15 mouse cellular contexts compared by ENCODE assay signal in the genomic region with DNA sequence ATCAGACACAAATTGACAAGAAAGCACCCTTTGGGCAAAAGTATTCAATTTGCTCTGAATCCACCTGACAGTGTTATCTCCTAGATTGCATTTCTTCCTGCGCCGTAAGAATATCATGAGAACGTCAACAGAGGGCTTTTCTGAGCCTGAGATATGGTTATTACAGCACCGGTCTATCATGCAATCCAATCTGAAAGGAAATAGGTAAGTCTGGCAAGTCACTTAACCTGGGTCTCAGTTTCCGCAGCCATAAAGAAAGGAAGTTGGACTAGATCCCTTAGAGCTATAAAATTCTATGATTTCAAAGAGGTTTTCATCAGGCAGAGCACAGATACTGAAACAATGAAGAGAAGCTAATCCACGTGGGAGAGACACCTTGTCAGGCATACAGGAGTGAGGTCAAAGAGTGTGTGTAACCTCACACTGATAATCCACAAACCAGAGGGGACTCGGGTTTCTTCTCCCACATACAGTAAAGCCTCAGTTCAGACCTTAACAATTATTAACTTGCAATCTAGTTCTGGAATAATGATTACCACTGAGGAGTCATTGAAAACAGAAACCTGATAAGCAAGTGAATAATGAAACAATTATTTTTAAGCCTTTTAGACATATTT.
"Had no signal": no experiment of that assay in that cellular context is flagged by ENCODE, and none has a peak within 500 bp of the region (broad histone marks: within the 10 kb centered on the region; RNA-seq: fewer than 3 reads in every experiment).

No protein-coding gene starts in this region.

- H3K27me3 ChIP-seq: limb, embryonic 15.5 days; liver, embryonic 13.5 days; neural tube, embryonic 12.5 days had no signal

- ATAC-seq: hindbrain, postnatal 0 days had no signal

- H3K9ac ChIP-seq: limb, embryonic 15.5 days; liver, embryonic 13.5 days; neural tube, embryonic 12.5 days had no signal

- H3K4me2 ChIP-seq: limb, embryonic 15.5 days; liver, embryonic 13.5 days; neural tube, embryonic 12.5 days had no signal

- DNase-seq: kidney, adult 11 months; kidney, postnatal 36 days; layer of hippocampus, adult 9-11 months; layer of hippocampus, postnatal 36 days; liver, embryonic 13.5 days; lung, adult 2 months; lung, postnatal 10 days; lung, postnatal 4 days; midbrain, embryonic 14.5 days; thymus, adult 2 months; thymus, postnatal 36 days had no signal

- H3K27ac ChIP-seq: hindbrain, postnatal 0 days; limb, embryonic 15.5 days; liver, embryonic 13.5 days; midbrain, embryonic 10.5 days; neural tube, embryonic 12.5 days had no signal

- H3K4me1 ChIP-seq: limb, embryonic 15.5 days; liver, embryonic 13.5 days; midbrain, embryonic 10.5 days; neural tube, embryonic 12.5 days had no signal

- H3K4me3 ChIP-seq: limb, embryonic 15.5 days; liver, embryonic 13.5 days; midbrain, embryonic 10.5 days; neural tube, embryonic 12.5 days had no signal

- H3K9me3 ChIP-seq: limb, embryonic 15.5 days; liver, embryonic 13.5 days; midbrain, embryonic 10.5 days; neural tube, embryonic 12.5 days had no signal
